Comparison of ENCODE assay signal across 9 mouse cellular contexts in the genomic region with DNA sequence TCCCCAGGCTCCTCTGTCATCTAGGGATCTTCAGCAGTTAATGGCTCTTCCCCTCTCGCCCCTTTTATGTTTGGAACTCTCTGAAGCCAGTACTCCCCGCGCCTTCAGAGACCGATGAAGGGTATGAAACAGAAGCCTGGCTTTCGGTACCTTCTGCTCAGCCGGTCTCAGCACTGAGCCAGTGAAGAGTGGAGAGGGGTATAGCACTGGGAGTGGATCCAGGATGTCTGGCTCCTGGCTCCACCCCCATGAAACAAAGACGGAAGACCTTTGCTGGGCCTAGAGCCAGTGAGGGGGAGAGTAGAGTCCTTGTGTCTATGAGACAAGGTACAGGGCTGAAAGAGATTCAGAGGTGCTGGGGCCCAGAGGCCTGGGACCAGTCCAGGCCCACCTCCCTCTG. TPM values are rescaled to one million over a fixed set of nuclear protein-coding genes. Genes with fewer than 3 reads are reported as not detected.
DNase-seq lines count a peak whose midpoint lies in the region; ATAC-seq and TF ChIP-seq lines count a peak whose summit lies in the region.
"Had no signal": no experiment of that assay in that cellular context is flagged by ENCODE, and none has a peak within 500 bp of the region (broad histone marks: within the 10 kb centered on the region; RNA-seq: fewer than 3 reads in every experiment).

No protein-coding gene starts in this region.

- H3K4me1 ChIP-seq in intestine, embryonic 14.5 days (replicated peaks; ENCODE audit: control insufficient read depth, insufficient read depth, low read length), result no peaks in the 10 kb centered on the region
- 0 out of 2 replicates have a peak, but pooled peaks cover 5% of the 10 kb centered on the region for H3K4me1 ChIP-seq in lung, embryonic 16.5 days (replicated peaks; ENCODE audit: control insufficient read depth, insufficient read depth, low read length)

- no peak for TF ChIP-seq CTCF in layer of hippocampus, adult 2 months (conservative IDR thresholded peaks at IDR 0.05)

- ATAC-seq in intestine, embryonic 14.5 days (replicated peaks; ENCODE audit: low FRiP score, low TSS enrichment, low read depth), result peak; percentile 54; the same call in 1 of the 2 replicates
- peak; percentile 79 for ATAC-seq in lung, embryonic 16.5 days (ENCODE audit: low read depth)

- no peaks in the 10 kb centered on the region for H3K27me3 ChIP-seq in intestine, embryonic 14.5 days (replicated peaks; ENCODE audit: control insufficient read depth, insufficient read depth, low read length)
- H3K27me3 ChIP-seq in lung, embryonic 16.5 days (ENCODE audit: control insufficient read depth, insufficient read depth, low read depth, low read length), result no peaks in the 10 kb centered on the region

- H3K4me3 ChIP-seq in layer of hippocampus, adult 2 months, result peak overlapping the region; percentile 39; the same call in 1 of the 2 replicates
- H3K4me3 ChIP-seq in intestine, embryonic 14.5 days (ENCODE audit: low read depth, low read length), result no peak overlapping the region
- peak overlapping the region; percentile 33 for H3K4me3 ChIP-seq in lung, embryonic 16.5 days (ENCODE audit: low read length)

- H3K27ac ChIP-seq in layer of hippocampus, adult 2 months, result 0 out of 2 replicates have a peak overlapping the region, but pooled peaks have one; percentile 29
- H3K27ac ChIP-seq in intestine, embryonic 14.5 days (ENCODE audit: low read depth), result peak overlapping the region; percentile 55
- peak overlapping the region; percentile 73 for H3K27ac ChIP-seq in lung, embryonic 16.5 days (ENCODE audit: low read length)

- H3K36me3 ChIP-seq in intestine, embryonic 14.5 days (ENCODE audit: control insufficient read depth, insufficient read depth, low read length), result no peaks in the 10 kb centered on the region
- H3K36me3 ChIP-seq in lung, embryonic 16.5 days (ENCODE audit: control insufficient read depth, insufficient read depth, low read length), result no peaks in the 10 kb centered on the region

- intact Hi-C loops in gastrocnemius, postnatal 36 days (cut with DNase I), result no loop called here

- DNase-seq in layer of hippocampus, adult 2 months (ENCODE audit: low spot score in 2 of 2), result no peak
- DNase-seq in layer of hippocampus, adult 9-10 months (ENCODE audit: low spot score), result no peak
- peak; percentile 17 to 20 for DNase-seq in gastrocnemius, postnatal 36 days
- DNase-seq in intestine, embryonic 14.5 days (ENCODE audit: low spot score), result no peak
- no peak for DNase-seq in embryo, embryonic 10 days (ENCODE audit: low spot score)
- no peak for DNase-seq in urinary bladder, postnatal 10 days (ENCODE audit: low spot score)
- DNase-seq in right cerebral cortex, postnatal 4 days, result no peak

- 56% methylated on average over 7 of the region's 7 CpGs for WGBS in intestine, embryonic 14.5 days
- WGBS in lung, embryonic 16.5 days, result 52% methylated on average over 7 of the region's 7 CpGs

- no peak overlapping the region for H3K4me2 ChIP-seq in intestine, embryonic 14.5 days (ENCODE audit: low read length)
- H3K4me2 ChIP-seq in lung, embryonic 16.5 days (ENCODE audit: low read depth, low read length), result peak overlapping the region; percentile 57

- no peaks in the 10 kb centered on the region for H3K9me3 ChIP-seq in intestine, embryonic 14.5 days (ENCODE audit: control insufficient read depth, low read length)
- no peaks in the 10 kb centered on the region for H3K9me3 ChIP-seq in lung, embryonic 16.5 days (ENCODE audit: control insufficient read depth, low read length)

- no peak overlapping the region for H3K9ac ChIP-seq in intestine, embryonic 14.5 days (ENCODE audit: low read length)
- H3K9ac ChIP-seq in lung, embryonic 16.5 days (ENCODE audit: low read length), result peak overlapping the region; percentile 57

RNA-seq across cellular contexts. Expression of a gene that starts 12.5 kb away (rescaled TPM):
- under 1 TPM; 0.84 to 0.93 TPM for total RNA-seq in layer of hippocampus, adult 2 months (2021)
- total RNA-seq in gastrocnemius, postnatal 36 days (2021), result under 1 TPM; 0.27 to 0.51 TPM
- 0.30 and 0.81 TPM in 2 replicates for polyA plus RNA-seq in intestine, embryonic 14.5 days (2014; fragmentation: Nextera tagmentation; extraction: Ambion mirVana)
- 0.94 and 1.6 TPM in 2 replicates for polyA plus RNA-seq in lung, embryonic 16.5 days (2015; fragmentation: Nextera tagmentation; extraction: Ambion mirVana)

RNA-seq across cellular contexts. Expression of a gene that starts 16.5 kb away (rescaled TPM):
- under 1 TPM in 1 of 2 experiments, not detected in 1; 0.67 TPM for total RNA-seq in layer of hippocampus, adult 2 months (2021)
- not detected for total RNA-seq in gastrocnemius, postnatal 36 days (2021)
- polyA plus RNA-seq in intestine, embryonic 14.5 days (2014; fragmentation: Nextera tagmentation; extraction: Ambion mirVana), result not detected in 2 replicates
- 0.45 and 0.80 TPM in 2 replicates for polyA plus RNA-seq in lung, embryonic 16.5 days (2015; fragmentation: Nextera tagmentation; extraction: Ambion mirVana)
- polyA plus RNA-seq: stomach, embryonic 14.5 days had no signal

RNA-seq across cellular contexts. Expression of a gene that starts 37.9 kb away (rescaled TPM):
- total RNA-seq in layer of hippocampus, adult 2 months (2021), result 10 to 100 TPM; 15.0 to 16.7 TPM
- total RNA-seq in gastrocnemius, postnatal 36 days (2021), result 1 to 10 TPM; 3.1 to 3.3 TPM
- 7.7 and 8.2 TPM in 2 replicates for polyA plus RNA-seq in intestine, embryonic 14.5 days (2014; fragmentation: Nextera tagmentation; extraction: Ambion mirVana)
- polyA plus RNA-seq in lung, embryonic 16.5 days (2015; fragmentation: Nextera tagmentation; extraction: Ambion mirVana), result 8.5 and 9.8 TPM in 2 replicates

RNA-seq across cellular contexts. Expression of a gene that starts 38.2 kb away (rescaled TPM):
- total RNA-seq in layer of hippocampus, adult 2 months (2021), result 10 to 100 TPM in 1 of 2 experiments, 1 to 10 TPM in 1; 9.8 to 13.1 TPM
- total RNA-seq in gastrocnemius, postnatal 36 days (2021), result 1 to 10 TPM; 4.4 to 5.7 TPM
- polyA plus RNA-seq in intestine, embryonic 14.5 days (2014; fragmentation: Nextera tagmentation; extraction: Ambion mirVana), result 39.0 and 41.6 TPM in 2 replicates
- 39.6 and 45.5 TPM in 2 replicates for polyA plus RNA-seq in lung, embryonic 16.5 days (2015; fragmentation: Nextera tagmentation; extraction: Ambion mirVana)

RNA-seq across cellular contexts. Expression of a gene that starts 58.2 kb away (rescaled TPM):
- 10 to 100 TPM; 13.1 to 14.9 TPM for total RNA-seq in layer of hippocampus, adult 2 months (2021)
- 10 to 100 TPM; 14.3 to 17.8 TPM for total RNA-seq in gastrocnemius, postnatal 36 days (2021)
- polyA plus RNA-seq in intestine, embryonic 14.5 days (2014; fragmentation: Nextera tagmentation; extraction: Ambion mirVana), result 21.4 and 22.2 TPM in 2 replicates
- polyA plus RNA-seq in lung, embryonic 16.5 days (2015; fragmentation: Nextera tagmentation; extraction: Ambion mirVana), result 13.1 and 14.1 TPM in 2 replicates

Comparison
In these comparisons a context has a peak if more than half of its experiments do, and no peak if none do; other contexts are left out.
1. DNase-seq: peak in gastrocnemius, postnatal 36 days (2 of 2); none in layer of hippocampus, adult 2 months (0 of 2), layer of hippocampus, adult 9-10 months (single experiment), intestine, embryonic 14.5 days (single experiment), embryo, embryonic 10 days (single experiment), urinary bladder, postnatal 10 days (single experiment) and right cerebral cortex, postnatal 4 days (single experiment).
2. Peak in every context shown above with its lines, with median percentiles within 50 percentile points of each other: H3K27ac ChIP-seq.